Mouse (Mus musculus) layer of hippocampus, adult 9-10 months (tissue): ENCODE measurements around the gene Mfap1a.
"Not testable (repeated sequence)": the region's sequence is repeated elsewhere in the genome, so short reads cannot be mapped to it uniquely, and the experiment has no call there.

ENCODE experiments used
- DNase-seq: peaks from one replicate; pipeline ENCODE4 v3.0.0; 2022; ENCODE audit warnings: low spot score

Mfap1a gene

DNA sequence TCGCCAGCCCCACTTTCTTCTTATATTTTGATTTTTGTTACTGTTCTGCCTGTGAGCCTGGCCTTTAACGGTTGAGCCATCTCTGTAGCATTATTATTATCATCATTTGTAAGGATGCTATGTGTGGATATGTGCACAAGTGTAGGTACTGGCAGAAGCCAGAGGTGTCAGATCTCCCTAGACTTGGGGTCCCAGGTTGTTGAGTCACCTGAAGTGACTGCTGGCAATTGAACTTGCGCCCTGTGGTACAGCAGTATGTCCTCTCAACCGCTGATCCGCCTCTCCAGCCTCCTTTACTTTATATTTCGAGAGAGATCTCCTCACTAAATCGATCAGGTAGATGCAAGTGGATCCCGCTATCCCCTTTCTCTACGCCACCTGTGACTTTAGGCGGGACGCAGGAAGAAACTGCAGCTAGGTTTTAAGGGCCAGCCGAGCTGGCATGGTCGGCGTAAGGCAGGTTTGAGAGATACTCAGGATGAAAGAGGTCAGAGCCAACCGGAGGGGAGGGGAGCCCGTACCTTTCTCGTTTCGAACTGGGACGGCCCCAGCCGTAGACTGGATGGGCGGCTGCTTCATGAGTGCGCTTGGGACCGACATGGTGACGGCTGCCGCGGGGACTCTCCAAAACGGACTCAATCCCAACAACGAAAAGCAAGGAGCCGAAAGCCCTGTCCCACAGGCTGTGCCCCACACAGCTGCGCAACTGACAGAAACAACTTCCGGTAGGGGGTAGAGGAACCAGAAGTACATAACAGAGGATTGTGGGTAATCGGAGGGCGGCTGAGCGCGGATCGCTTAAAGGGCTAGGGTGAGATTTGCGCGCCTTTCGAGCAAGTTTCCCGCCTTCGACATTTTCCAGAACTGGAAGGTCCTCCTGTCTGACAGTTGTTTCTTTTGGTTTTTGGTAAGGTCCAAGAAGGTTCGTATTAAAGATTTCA, at the start of gene Mfap1a, which contains the start of gene Wdr76:
Mfap1a (minus strand) TSS at position 724 of the 941 bp plus-strand sequence.
Wdr76 (plus strand) TSS at position 782 of the 941 bp plus-strand sequence.
- DNase-seq, result peak; percentile 58

DNA sequence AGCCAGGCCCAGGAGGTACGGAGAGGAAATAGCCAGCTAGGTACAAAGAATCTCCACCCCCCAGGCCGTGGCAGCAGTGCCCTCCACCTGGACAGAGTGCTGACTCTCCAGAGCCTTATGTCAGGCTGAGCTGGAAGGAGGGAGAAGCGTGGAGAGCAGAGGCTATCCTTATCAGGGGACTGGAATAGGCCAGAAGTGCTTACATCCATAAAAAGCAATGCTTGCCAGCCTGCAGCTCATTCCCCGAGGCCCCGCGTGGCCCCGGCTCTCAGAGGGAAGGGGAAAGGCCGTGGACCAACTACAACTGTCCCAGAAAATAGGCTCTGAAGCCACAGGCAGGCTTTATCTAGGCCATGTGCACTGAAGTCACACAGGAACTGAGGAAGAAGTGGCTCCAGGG, 44.8 kb upstream of the Mfap1a start:
- no peak for DNase-seq

DNA sequence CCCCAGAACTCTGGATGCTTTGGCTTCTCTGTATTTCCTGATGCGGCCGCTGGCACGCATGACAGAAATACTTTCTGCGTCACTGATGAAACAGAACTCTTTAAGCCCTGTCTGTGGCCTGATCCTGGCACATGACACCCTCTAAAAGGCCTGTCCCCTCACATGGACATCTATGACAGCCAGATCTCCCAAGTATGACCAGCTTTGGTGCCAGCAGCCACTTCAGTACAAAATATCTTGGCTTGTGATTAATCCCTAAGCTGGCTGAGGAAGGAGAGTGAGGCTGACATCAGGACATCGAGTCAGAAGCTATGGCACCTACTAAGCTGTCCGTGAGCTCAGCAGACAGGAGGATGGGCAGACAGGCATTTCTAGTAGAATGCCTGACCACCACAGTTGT, 43.2 kb upstream of the Mfap1a start:
- no peak for DNase-seq

DNA sequence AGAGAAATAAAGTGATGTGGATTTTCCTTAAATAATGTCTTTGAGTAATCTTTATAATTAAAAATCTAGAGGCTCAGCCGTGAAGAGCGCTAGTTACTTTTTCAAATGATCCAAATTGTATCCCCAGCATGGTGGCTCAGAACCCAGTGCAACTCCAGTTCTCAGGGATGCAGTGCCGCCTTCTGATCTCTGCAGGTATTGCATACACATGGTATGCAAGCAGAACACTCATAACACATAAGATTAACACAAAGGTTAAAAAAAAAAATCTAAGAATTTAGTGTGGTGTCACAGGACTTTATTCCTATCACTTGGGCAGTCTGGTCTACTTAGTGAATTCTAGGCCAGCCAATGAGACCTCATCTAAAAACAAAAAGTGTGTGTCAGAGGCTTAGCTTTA, 38.4 kb upstream of the Mfap1a start:
- DNase-seq, result no peak

DNA sequence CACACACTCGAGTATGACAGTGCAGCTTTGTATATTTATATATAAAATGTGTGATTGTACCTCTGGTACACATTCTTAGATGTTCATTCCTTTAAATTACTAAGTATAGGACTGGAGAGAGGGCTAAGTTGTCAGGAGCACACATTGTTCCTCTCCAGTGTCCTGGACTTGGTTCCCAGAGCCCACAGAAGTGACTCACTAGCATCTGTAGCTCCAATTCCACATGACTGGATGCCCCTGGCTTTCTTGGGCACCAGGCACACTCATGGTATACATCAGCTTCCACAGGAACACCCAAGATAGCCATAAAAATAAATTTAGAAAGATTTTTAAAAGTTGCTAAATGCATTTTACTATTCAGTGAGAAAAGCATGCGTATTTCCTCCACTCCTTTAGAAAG, 18.6 kb upstream of the Mfap1a start:
- no peak for DNase-seq

DNA sequence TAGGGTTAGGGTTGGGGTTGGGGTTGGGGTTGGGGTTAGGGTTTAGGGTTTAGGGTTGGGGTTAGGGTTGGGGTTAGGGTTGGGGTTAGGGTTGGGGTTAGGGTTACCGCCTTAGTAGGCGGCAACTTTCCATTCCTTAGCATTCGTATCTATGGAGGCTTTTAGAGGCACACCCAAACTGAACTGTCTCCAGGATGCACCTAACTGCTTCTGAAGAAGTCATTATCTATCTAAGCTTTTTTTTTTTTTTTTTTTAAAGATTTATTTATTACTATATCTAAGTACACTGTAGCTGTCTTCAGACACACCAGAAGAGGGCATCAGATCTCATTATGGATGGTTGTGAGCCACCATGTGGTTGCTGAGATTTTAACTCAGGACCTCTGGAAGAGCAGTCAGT, 16.4 kb upstream of the Mfap1a start:
- DNase-seq, result not testable (repeated sequence)

DNA sequence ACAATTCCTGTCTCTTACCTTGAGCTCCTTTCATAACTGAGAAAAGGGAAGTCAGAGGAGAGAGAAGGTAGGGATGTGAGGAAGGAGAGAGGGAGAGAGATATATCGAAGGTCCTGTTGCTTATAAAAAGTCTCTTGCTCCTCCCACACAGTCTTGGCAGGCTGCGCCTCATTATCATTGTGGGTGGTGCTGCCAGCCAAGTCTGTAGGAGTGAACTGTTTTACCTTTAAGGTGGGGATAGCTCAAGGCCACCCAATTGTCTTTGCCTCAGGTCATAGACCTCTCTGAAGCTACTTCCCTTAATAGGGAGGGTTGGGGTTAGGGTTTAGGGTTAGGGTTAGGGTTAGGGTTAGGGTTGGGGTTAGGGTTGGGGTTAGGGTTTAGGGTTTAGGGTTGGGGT, 15.5 kb upstream of the Mfap1a start:
- no peak for DNase-seq

DNA sequence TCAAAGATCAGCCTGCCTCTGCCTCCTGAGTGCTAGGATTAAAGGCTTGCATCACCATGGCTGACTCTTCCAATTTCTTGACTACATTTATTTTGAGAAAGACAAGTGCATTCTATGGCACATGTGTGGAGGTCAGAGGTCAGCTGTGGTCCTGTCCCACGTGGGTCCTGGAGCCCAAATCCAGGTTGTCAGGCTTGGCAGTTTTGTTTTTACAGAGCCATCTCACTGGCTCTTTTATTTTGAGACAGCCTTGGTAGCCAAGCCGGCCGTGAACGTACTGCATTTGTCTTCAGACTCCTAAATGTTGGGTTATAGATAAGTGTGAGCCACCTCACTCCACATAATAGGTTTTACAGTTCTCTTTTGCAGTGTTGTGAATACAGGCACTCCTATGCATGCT, 12.2 kb upstream of the Mfap1a start:
- DNase-seq, result not testable (repeated sequence)

DNA sequence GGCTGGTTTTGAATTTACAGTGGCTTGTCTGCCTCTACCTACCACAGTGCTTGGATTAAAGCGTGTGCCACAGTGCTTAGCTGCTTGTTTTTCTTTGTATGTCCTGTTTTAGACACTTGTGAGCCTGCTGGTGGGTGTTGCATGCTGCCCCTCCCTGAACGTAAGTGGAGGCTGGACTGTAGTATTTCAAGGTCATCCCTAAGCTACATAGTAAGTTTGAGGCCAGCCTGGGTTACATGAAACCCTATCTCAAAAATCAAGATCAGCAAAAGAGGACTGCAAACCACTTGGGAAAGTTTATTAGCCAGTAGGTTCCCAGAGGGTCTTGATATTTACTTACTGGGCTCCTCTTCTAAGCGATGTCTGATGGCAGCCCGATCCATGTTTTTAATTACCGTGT, 11.6 kb upstream of the Mfap1a start:
- DNase-seq, result no peak

DNA sequence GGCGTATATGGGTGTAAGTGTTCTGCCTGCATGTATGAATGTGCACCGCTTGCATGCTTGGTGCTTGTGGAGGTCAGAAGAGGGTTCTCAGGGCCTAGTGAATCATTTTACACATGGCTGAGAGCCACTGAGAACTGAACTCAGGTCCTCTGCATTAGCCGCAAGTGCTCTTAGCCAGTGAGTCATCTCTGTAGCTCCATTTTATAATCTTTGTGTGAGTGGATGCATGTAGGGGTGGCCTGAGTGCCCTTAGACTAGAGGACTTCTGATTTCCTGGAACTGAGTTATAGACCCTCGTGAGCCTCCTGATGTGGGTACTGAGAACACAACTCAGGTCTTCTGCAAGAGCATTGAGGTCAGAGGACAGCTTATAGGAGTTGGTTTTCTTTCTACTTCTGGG, 7.7 kb upstream of the Mfap1a start:
- DNase-seq, result no peak

DNA sequence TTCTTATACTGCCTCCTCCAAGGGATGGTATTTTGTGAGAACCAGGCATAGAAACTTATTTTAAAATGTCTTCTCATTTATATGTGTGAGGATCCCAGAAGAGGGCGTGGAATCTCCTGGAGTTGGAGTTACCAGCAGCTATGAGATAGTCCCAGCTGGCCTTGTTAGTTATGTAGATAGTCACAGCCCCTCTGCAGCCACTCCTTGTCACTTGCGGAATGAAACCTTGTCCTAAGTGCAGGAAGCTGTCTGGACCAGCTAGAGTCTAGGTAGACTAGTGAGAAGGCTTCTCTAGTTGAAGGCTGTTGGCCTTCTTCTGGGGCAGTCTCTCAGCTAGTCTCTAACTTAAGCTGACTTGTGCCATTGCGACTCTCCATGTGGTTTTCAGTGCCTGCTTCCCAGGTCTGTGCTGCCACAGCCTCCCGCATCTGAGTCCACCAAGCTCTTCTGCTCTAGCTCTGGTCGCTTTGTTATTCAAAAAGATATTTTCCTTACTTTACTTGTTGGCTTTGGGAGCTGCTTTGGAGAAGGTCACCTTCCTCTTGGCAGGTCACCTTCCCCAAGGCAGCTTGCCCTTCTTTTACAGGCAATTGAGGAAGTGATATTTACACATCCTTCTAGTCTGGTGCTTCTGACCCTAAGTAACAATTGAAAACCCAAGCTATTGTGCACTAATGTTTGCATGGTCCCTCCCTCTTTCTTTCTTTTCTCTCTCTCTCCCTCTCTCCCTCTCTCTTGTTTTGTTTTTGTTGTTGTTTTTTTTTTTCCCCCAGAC, 6.7 kb upstream of the Mfap1a start:
- DNase-seq, result not testable (repeated sequence)

DNA sequence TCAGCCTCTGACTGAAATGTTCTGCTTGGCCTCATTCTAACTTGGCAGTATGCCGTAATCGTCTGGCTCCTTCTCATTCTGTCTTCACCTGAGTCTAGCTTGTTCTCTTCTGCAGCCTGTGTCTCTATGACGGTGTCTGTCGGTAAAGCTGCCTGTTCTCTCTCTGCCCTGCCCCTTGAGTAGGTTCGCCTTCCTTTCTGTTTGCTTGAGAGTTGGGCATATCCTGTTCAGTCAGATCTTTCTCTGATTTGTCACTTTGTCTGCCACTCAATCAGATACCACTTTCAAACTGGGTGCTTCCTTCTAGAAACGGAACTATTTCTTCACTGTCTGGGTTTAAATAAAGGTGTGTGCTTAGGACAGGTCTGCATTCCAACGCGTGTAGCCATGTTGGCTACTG, 4.9 kb upstream of the Mfap1a start:
- no peak for DNase-seq

DNA sequence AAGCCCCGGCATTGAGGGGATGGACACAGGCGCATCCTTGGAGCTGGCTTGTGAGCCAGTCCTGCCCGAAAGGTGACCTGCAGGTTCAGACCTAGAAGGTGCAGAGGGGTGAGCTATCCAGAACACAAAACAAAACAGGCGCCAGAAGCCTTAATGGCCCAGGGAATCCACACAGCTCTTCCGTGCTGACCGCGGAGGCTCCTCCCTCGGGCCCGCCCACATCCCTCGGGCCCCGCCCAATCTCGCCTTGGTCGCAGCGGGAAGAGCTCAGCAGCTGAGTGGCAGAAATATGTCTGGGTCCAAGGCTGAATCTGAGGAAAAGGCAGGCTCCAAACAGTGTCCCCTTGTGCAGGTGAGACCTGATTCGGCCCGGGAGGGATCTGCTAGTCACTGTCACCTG, 3.1 kb upstream of the Mfap1a start:
- DNase-seq, result no peak

DNA sequence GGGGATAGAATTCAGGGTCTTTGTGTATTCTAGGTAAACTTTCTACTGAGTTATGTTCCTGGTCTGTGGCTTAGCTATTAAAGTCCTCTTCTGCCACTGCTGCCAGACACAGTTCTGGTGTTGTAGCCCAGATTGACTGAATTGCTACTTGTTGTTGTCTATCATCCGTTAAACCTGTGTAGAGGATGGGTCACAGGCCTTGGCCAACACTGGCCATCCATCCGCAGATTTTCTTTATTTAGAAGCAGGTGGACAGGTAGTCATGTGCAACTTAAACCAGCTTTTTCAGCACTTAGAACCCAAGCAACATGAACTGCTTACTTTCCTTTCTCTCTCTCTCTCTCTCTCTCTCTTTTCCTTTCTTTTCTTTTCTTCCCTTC, 1.5 kb upstream of the Mfap1a start:
- DNase-seq, result no peak

DNA sequence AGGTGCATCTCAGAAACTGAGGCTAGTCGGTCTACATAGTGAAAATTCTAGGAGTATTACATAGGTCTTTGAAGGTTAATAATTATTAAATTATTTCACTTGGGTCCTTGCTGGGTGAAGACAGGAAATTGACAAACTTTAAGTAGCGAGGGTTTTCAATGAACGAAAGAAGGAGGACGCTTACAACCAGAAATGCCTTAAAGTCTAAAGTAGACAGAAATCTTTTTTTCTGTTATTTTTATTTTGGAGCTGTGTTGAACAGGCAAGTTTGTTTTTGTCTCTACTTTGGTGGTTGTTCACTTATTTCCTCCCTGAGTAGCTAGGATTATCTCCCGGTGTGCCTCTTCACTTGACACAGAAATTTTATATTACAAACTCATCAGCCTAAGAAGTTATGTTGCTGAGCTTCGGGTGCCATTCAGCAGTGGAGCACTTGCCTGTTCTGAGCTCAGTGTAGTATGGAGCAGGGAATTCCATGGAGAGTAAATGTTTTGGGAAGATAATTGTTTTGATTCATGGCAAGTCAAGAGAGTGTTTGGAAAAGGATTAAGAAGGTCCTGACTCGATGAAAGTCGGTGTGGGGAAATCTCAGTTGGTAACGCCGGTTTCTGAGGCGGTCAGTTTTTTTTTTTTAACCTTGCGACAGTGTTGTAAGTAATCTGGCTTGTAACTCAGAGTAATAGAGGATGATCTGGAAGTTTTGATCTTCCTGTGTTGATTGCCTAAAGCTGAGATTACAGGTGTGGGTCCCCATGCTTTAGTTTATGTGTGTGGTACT, 897 bp upstream of the Mfap1a start:
- no peak for DNase-seq

DNA sequence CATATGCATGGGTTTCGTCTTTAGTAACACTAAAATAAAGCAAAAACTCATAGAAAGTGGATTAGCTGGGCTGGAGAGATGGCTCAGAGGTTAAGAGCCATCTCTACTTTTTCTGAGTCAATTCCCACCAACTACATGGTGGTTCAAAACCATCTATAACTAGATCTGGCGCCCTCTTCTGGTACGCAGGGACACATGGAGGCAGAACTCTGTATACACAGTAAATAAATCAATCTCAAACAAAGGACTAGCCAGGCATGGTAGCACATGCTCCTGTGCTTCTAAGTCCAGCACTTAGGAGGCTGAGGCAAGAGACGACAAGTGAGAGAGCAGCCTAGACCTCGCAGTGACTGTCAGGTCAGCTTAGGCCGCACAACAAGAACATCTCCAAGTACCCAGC, 4.9 kb downstream of the Mfap1a start:
- not testable (repeated sequence) for DNase-seq

DNA sequence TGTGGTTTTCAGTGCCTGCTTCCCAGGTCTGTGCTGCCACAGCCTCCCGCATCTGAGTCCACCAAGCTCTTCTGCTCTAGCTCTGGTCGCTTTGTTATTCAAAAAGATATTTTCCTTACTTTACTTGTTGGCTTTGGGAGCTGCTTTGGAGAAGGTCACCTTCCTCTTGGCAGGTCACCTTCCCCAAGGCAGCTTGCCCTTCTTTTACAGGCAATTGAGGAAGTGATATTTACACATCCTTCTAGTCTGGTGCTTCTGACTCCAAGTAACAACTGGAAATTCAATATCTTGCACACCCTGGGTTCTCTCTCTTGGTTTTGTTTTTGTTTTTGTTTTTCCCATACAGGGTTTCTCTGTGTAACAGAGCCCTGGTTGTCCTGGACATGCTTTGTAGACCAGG, 22.1 kb downstream of the Mfap1a start:
- DNase-seq, result not testable (repeated sequence)

DNA sequence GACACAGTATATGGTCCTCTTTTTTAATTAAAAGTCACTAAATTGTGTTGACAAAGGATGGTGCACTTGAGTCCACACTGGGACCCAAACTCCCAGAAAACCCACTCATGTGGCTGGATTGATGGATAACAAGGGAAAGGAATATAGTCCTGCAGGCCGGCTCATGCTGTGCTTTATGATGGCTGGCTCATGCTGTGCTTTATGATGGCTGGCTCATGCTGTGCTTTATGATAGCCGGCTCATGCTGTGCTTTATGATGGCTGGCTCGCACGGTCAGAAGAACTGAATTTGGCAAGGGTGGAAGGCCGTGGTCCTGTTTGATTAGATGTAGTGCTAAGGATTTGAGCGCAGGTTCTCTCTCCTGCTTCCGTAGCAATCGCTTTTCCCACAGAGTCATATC, 22.9 kb downstream of the Mfap1a start:
- no peak for DNase-seq

DNA sequence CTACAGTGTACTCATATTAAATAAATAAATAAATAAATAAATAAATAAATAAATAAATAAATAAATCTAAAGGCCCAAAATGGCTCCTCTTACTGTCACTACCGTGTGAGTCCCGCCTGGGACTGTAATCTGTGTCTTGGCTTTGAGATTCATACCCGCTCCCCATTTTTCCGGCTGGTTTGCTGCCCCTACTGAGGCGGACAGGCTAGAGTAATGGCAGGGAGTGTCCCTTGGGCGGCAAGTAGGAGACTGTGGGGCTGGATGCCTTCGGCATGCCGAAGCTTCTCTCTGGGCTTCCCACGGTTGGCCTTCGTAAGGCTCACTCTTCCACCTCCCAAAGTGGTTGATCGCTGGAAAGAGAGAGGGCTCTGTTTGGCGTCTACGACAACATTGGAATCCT, 25.5 kb downstream of the Mfap1a start:
- not testable (repeated sequence) for DNase-seq

DNA sequence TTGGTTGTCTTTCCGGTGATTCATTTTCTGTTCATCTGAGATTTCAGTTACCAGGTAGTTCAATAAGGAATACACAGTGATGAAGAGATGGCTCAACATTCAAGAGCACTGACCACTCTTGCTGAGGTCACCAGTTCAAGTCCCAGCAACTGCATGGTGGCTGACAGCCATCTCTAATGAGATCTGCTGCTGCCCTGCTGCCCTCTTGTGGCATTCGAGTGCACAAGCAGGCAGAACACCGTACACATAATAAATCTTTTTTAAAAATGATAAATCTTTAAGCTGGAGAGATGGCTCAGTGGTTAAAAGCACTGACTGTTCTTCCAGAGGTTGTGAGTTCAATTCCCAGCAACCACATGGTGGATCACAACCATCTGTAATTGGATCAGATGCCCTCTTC, 26.0 kb downstream of the Mfap1a start:
- DNase-seq, result no peak

DNA sequence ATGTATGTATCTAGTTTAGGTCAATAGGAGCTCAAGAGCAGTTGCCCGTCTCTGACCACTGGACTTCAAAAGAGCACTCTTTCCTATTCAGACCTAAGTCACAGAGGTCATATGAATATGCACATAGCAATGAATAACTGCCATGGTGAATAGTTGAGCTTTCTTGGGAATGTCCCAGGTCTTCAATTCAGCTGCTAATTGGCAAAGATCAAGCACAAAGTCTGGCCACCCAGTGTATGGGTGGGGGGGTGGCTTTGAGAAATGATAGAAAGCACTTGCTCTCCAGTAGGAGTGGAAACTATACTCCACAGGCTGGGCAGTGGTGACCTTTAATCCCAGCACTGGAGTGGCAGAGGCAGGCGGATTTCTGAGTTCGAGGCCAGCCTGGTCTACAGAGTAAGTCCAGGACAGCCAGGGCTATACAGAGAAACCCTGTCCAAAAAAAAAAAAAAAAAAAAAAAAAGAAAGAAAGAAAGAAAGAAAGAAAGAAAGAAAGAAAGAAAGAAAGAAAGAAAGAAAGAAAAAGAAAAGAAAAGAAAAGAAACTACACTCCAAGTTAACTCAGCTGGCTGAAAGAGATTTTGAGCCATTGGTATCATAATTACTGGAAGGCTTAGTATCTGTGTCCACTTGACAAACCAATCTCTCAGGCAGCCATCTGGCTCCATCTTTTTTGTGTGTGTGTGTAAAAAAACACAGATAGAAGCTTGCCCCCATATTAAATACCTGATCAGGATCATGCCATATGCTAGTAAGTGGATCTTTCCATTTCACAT, 28.8 kb downstream of the Mfap1a start:
- DNase-seq, result no peak

DNA sequence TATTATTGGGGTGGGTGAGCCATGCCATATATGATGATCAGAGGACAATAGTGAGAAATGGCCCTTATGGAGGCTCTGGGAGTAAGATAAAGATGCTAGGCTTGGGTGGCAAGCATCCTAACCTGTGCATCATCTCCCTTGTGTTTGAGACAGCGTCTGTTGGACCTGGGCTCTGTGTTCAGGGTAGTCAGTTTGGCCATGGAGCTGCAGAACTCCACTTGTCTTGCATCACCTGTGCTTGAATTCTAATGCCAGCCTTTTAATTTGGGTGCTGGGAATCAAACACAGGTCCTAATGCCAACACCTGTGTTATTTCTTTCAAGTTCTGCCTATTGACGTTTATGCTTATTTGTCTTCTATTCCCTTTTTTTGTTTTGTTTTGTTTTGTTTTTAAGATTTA, 31.2 kb downstream of the Mfap1a start:
- DNase-seq, result not testable (repeated sequence)
